Mouse (Mus musculus) spleen, adult 2 months (tissue): ENCODE data around the gene Cfl1.

ENCODE experiments used
- CTCF ChIP-seq: fragments of 200-500 bp; IDR thresholded peaks from 2 replicates; pipeline ENCODE4 v1.5.1; 2011; ENCODE audit warnings: mild to moderate bottlenecking, inconsistent platforms; ENCODE audit not compliant: insufficient read depth, insufficient read length, insufficient replicate concordance; ENCODE audit errors: extremely low read depth
- POLR2A ChIP-seq: fragments of 200-500 bp; IDR thresholded peaks from 2 replicates; pipeline ENCODE4 v1.6.1; 2011; ENCODE audit warnings: low read depth, low read length, inconsistent platforms

GRCm38 (mm10) chr19:5444371-5444908, 45.8 kb upstream of the Cfl1 start:
- TF ChIP-seq POLR2A (no peak), CTCF (no peak)
